Mouse (Mus musculus): Measurements from ENCODE around the gene Mertk. TPM values are rescaled to one million over a fixed set of nuclear protein-coding genes. Genes with fewer than 3 reads are reported as not detected.

The Mertk gene
- polyA plus RNA-seq, 1 experiment from 2014 or later, result 10.4 TPM

- Histone ChIP-seq H3K27me3 (replicated peaks; ENCODE audit: insufficient read depth, low read length) (no peaks in the 10 kb centered on the region), H3K27ac (ENCODE audit: low read length) (no peak overlapping the region), H3K4me2 (replicated peaks; ENCODE audit: low read depth, low read length) (no peak overlapping the region), H3K9ac (replicated peaks; ENCODE audit: low read depth) (no peak overlapping the region), H3K36me3 (ENCODE audit: insufficient read depth, low read length) (peaks cover 27% of the 10 kb centered on the region; the same call in 1 of the 2 replicates), H3K9me3 (ENCODE audit: low read length) (no peaks in the 10 kb centered on the region), H3K4me1 (ENCODE audit: insufficient read depth, low read depth, low read length) (no peaks in the 10 kb centered on the region), H3K4me3 (ENCODE audit: low read depth, low read length) (no peak overlapping the region)
- 46% methylated on average over 3 of the region's 3 CpGs for WGBS
- TF ChIP-seq CTCF (IDR thresholded peaks at IDR 0.05), result no peak
- no peak for TF ChIP-seq EP300 (IDR thresholded peaks at IDR 0.05)
- ATAC-seq (no peak), DNase-seq (ENCODE audit: low spot score) (no peak)
Measured at GRCm38 (mm10) chr2:128832611-128833010, 133.9 kb downstream of the Mertk start.

GRCm38 (mm10) chr2:128833035-128833434, 134.3 kb downstream of the Mertk start:
- peak; percentile 25 for DNase-seq (ENCODE audit: low spot score)
- H3K27ac ChIP-seq (ENCODE audit: low read length), result no peak overlapping the region
- H3K9ac ChIP-seq (replicated peaks; ENCODE audit: low read depth), result no peak overlapping the region
- no peaks in the 10 kb centered on the region for H3K9me3 ChIP-seq (ENCODE audit: low read length)
- no peak overlapping the region for H3K4me2 ChIP-seq (replicated peaks; ENCODE audit: low read depth, low read length)
- 72% methylated on average over 2 of the region's 2 CpGs for WGBS
- peaks cover 29% of the 10 kb centered on the region; the same call in 1 of the 2 replicates for H3K36me3 ChIP-seq (ENCODE audit: insufficient read depth, low read length)
- TF ChIP-seq CTCF (IDR thresholded peaks at IDR 0.05), result no peak
- TF ChIP-seq EP300 (IDR thresholded peaks at IDR 0.05), result no peak
- no peak overlapping the region for H3K4me3 ChIP-seq (ENCODE audit: low read depth, low read length)
- ATAC-seq, result peak; percentile 52; the same call in 1 of the 2 replicates
- no peaks in the 10 kb centered on the region for H3K4me1 ChIP-seq (ENCODE audit: insufficient read depth, low read depth, low read length)
- no peaks in the 10 kb centered on the region for H3K27me3 ChIP-seq (replicated peaks; ENCODE audit: insufficient read depth, low read length)

- no peak for TF ChIP-seq CTCF (IDR thresholded peaks at IDR 0.05)
- no peak for TF ChIP-seq EP300 (IDR thresholded peaks at IDR 0.05)
- ATAC-seq, result no peak
- 91% methylated on average over 2 of the region's 2 CpGs for WGBS
- H3K36me3 ChIP-seq (ENCODE audit: insufficient read depth, low read length), result peaks cover 29% of the 10 kb centered on the region; the same call in 1 of the 2 replicates
- no peak overlapping the region for H3K4me3 ChIP-seq (ENCODE audit: low read depth, low read length)
- no peaks in the 10 kb centered on the region for H3K27me3 ChIP-seq (replicated peaks; ENCODE audit: insufficient read depth, low read length)
- no peaks in the 10 kb centered on the region for H3K9me3 ChIP-seq (ENCODE audit: low read length)
- H3K9ac ChIP-seq (replicated peaks; ENCODE audit: low read depth), result no peak overlapping the region
- H3K4me1 ChIP-seq (ENCODE audit: insufficient read depth, low read depth, low read length), result no peaks in the 10 kb centered on the region
- DNase-seq (ENCODE audit: low spot score), result no peak
- H3K27ac ChIP-seq (ENCODE audit: low read length), result no peak overlapping the region
- H3K4me2 ChIP-seq (replicated peaks; ENCODE audit: low read depth, low read length), result no peak overlapping the region
Measured at GRCm38 (mm10) chr2:128833435-128833834, 134.7 kb downstream of the Mertk start.

GRCm38 (mm10) chr2:128837531-128837930, 138.8 kb downstream of the Mertk start:
- no peaks in the 10 kb centered on the region for H3K9me3 ChIP-seq (ENCODE audit: low read length)
- no peak overlapping the region for H3K9ac ChIP-seq (replicated peaks; ENCODE audit: low read depth)
- peaks cover 33% of the 10 kb centered on the region; the same call in 1 of the 2 replicates for H3K36me3 ChIP-seq (ENCODE audit: insufficient read depth, low read length)
- H3K27me3 ChIP-seq (replicated peaks; ENCODE audit: insufficient read depth, low read length), result no peaks in the 10 kb centered on the region
- DNase-seq (ENCODE audit: low spot score) (no peak), ATAC-seq (no peak)
- no peak overlapping the region for H3K4me2 ChIP-seq (replicated peaks; ENCODE audit: low read depth, low read length)
- no peaks in the 10 kb centered on the region for H3K4me1 ChIP-seq (ENCODE audit: insufficient read depth, low read depth, low read length)
- no peak overlapping the region for H3K4me3 ChIP-seq (ENCODE audit: low read depth, low read length)
- 87% methylated on average over 8 of the region's 8 CpGs for WGBS
- no peak overlapping the region for H3K27ac ChIP-seq (ENCODE audit: low read length)
- no peak for TF ChIP-seq CTCF (IDR thresholded peaks at IDR 0.05)
- TF ChIP-seq EP300 (IDR thresholded peaks at IDR 0.05), result no peak

- Histone ChIP-seq H3K4me1 (ENCODE audit: insufficient read depth, low read depth, low read length) (no peaks in the 10 kb centered on the region), H3K9me3 (ENCODE audit: low read length) (no peaks in the 10 kb centered on the region), H3K27me3 (replicated peaks; ENCODE audit: insufficient read depth, low read length) (no peaks in the 10 kb centered on the region), H3K27ac (ENCODE audit: low read length) (no peak overlapping the region), H3K36me3 (ENCODE audit: insufficient read depth, low read length) (peaks cover 29% of the 10 kb centered on the region; the same call in 1 of the 2 replicates), H3K9ac (replicated peaks; ENCODE audit: low read depth) (no peak overlapping the region), H3K4me2 (replicated peaks; ENCODE audit: low read depth, low read length) (no peak overlapping the region), H3K4me3 (ENCODE audit: low read depth, low read length) (no peak overlapping the region)
- WGBS, result 64% methylated on average over 3 of the region's 3 CpGs
- ATAC-seq (peak; percentile 83), DNase-seq (ENCODE audit: low spot score) (peak; percentile 54)
- TF ChIP-seq CTCF (IDR thresholded peaks at IDR 0.05), result no peak
- TF ChIP-seq EP300 (IDR thresholded peaks at IDR 0.05), result no peak
Measured at GRCm38 (mm10) chr2:128838611-128839010, 139.9 kb downstream of the Mertk start.

GRCm38 (mm10) chr2:128839501-128839900, 140.7 kb downstream of the Mertk start:
- Histone ChIP-seq H3K27me3 (replicated peaks; ENCODE audit: insufficient read depth, low read length) (no peaks in the 10 kb centered on the region), H3K4me1 (ENCODE audit: insufficient read depth, low read depth, low read length) (no peaks in the 10 kb centered on the region), H3K4me2 (replicated peaks; ENCODE audit: low read depth, low read length) (no peak overlapping the region), H3K9me3 (ENCODE audit: low read length) (no peaks in the 10 kb centered on the region), H3K4me3 (ENCODE audit: low read depth, low read length) (no peak overlapping the region), H3K36me3 (ENCODE audit: insufficient read depth, low read length) (peaks cover 27% of the 10 kb centered on the region), H3K27ac (ENCODE audit: low read length) (no peak overlapping the region), H3K9ac (replicated peaks; ENCODE audit: low read depth) (no peak overlapping the region)
- ATAC-seq (no peak; the same call in 1 of the 2 replicates), DNase-seq (ENCODE audit: low spot score) (no peak)
- TF ChIP-seq CTCF (IDR thresholded peaks at IDR 0.05) (no peak), EP300 (IDR thresholded peaks at IDR 0.05) (no peak)
- 49% methylated on average over 2 of the region's 2 CpGs for WGBS

- 78% methylated on average over 8 of the region's 8 CpGs for WGBS
- H3K36me3 ChIP-seq (ENCODE audit: insufficient read depth, low read length), result peaks cover 24% of the 10 kb centered on the region
- TF ChIP-seq EP300 (IDR thresholded peaks at IDR 0.05) (no peak), CTCF (IDR thresholded peaks at IDR 0.05) (no peak)
Measured at GRCm38 (mm10) chr2:128842437-128842836, 143.7 kb downstream of the Mertk start.

More at GRCm38 (mm10) chr2:128842437-128842836, 143.7 kb downstream of the Mertk start:
- Histone ChIP-seq H3K9me3 (ENCODE audit: low read length) (no peaks in the 10 kb centered on the region), H3K9ac (replicated peaks; ENCODE audit: low read depth) (no peak overlapping the region), H3K4me2 (replicated peaks; ENCODE audit: low read depth, low read length) (no peak overlapping the region), H3K4me1 (ENCODE audit: insufficient read depth, low read depth, low read length) (no peaks in the 10 kb centered on the region), H3K4me3 (ENCODE audit: low read depth, low read length) (no peak overlapping the region), H3K27ac (ENCODE audit: low read length) (no peak overlapping the region), H3K27me3 (replicated peaks; ENCODE audit: insufficient read depth, low read length) (no peaks in the 10 kb centered on the region)
- ATAC-seq (no peak), DNase-seq (ENCODE audit: low spot score) (no peak)
